Comparison of ENCODE assay signal across 8 mouse cellular contexts in the genomic region with DNA sequence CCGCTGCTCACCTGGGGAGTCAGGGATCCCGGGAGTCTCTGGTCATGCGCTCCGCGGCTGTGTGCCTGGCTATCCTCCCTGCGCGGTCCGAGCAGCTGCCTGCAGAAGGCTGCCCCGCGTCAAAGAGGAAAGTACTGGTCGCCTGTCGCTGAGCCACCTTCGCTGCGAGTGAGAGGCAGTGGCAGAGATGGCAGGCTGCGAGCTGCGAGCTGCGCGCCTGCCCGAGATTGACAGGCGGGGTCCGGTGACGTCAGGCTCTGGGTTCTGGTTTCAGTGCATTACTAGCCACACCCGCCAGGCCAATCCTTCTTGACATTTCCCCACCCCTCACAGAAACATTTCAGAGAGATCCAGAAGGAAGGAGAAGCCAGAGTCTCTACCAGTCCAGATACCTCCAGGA. TPM values are rescaled to one million over a fixed set of nuclear protein-coding genes. Genes with fewer than 3 reads are reported as not detected.
DNase-seq lines count a peak whose midpoint lies in the region; ATAC-seq and TF ChIP-seq lines count a peak whose summit lies in the region.
"Had no signal": no experiment of that assay in that cellular context is flagged by ENCODE, and none has a peak within 500 bp of the region (broad histone marks: within the 10 kb centered on the region; RNA-seq: fewer than 3 reads in every experiment).

A gene (minus strand): TSS at position 170 of the 400 bp plus-strand sequence.

- TF ChIP-seq POLR2A in thymus, adult 2 months (IDR thresholded peaks at IDR 0.05; ENCODE audit: control insufficient read depth, extremely low read depth, insufficient read depth, low read length, poor library complexity), result no peak

- H3K4me1 ChIP-seq in thymus, adult 2 months (replicated peaks; ENCODE audit: control insufficient read depth, insufficient read depth, low read length), result no peaks in the 10 kb centered on the region
- no peaks in the 10 kb centered on the region for H3K4me1 ChIP-seq in embryonic facial prominence, embryonic 14.5 days (ENCODE audit: control insufficient read depth, insufficient read depth, low read length)
- H3K4me1 ChIP-seq in midbrain, postnatal 0 days (ENCODE audit: insufficient read depth, low read length), result 0 out of 2 replicates have a peak, but pooled peaks cover 4% of the 10 kb centered on the region

- no peaks in the 10 kb centered on the region for H3K36me3 ChIP-seq in thymus, adult 2 months (ENCODE audit: control insufficient read depth, insufficient read depth, low read length)
- no peaks in the 10 kb centered on the region for H3K36me3 ChIP-seq in embryonic facial prominence, embryonic 14.5 days (ENCODE audit: control insufficient read depth, insufficient read depth, low read length)
- H3K36me3 ChIP-seq in midbrain, postnatal 0 days (ENCODE audit: insufficient read depth, low read length), result no peaks in the 10 kb centered on the region

- no peak for ATAC-seq in embryonic facial prominence, embryonic 14.5 days (ENCODE audit: low read depth)
- ATAC-seq in midbrain, postnatal 0 days (ENCODE audit: low FRiP score), result peak; percentile 63

- DNase-seq in thymus, postnatal 4 days, result peak; percentile 9
- no peak for DNase-seq in thymus, adult 2 months
- DNase-seq in embryonic facial prominence, embryonic 14.5 days (ENCODE audit: low spot score), result no peak
- peak; percentile 25 to 63 for DNase-seq in layer of hippocampus, adult 18-20 months (ENCODE audit: low spot score in 2 of 2)
- DNase-seq in midbrain, postnatal 0 days (ENCODE audit: low spot score), result peak; percentile 60
- DNase-seq in T-cell, adult 2 months (ENCODE audit: low spot score), result no peak
- no peak for DNase-seq in gastrocnemius, adult 2 months

- H3K27me3 ChIP-seq in thymus, adult 2 months (ENCODE audit: control insufficient read depth, insufficient read depth, low read length), result no peaks in the 10 kb centered on the region; the same call in 1 of the 2 replicates
- H3K27me3 ChIP-seq in embryonic facial prominence, embryonic 14.5 days (replicated peaks; ENCODE audit: control insufficient read depth, insufficient read depth, low read length), result peaks cover 34% of the 10 kb centered on the region
- no peaks in the 10 kb centered on the region for H3K27me3 ChIP-seq in midbrain, postnatal 0 days (ENCODE audit: insufficient read depth, low read length)

- no peak within 1 kb of the TSS for H3K27ac ChIP-seq in thymus, adult 2 months (ENCODE audit: control insufficient read depth, insufficient read depth, low read length)
- H3K27ac ChIP-seq in embryonic facial prominence, embryonic 14.5 days (replicated peaks; ENCODE audit: low read depth, low read length), result no peak within 1 kb of the TSS
- peak within 1 kb of the TSS; percentile 39 for H3K27ac ChIP-seq in midbrain, postnatal 0 days (ENCODE audit: low read depth, low read length)
- H3K27ac ChIP-seq in gastrocnemius, adult 2 months, result no peak within 1 kb of the TSS

- no peak for TF ChIP-seq CTCF in thymus, adult 2 months (IDR thresholded peaks at IDR 0.05; ENCODE audit: borderline replicate concordance, control insufficient read depth, extremely low read depth, insufficient read depth, low read length, poor library complexity)
- peak; percentile 31; the same call in 1 of the 2 replicates for TF ChIP-seq CTCF in midbrain, postnatal 0 days (IDR thresholded peaks at IDR 0.05)
- no peak for TF ChIP-seq CTCF in gastrocnemius, adult 2 months (IDR thresholded peaks at IDR 0.05)

- no peak within 1 kb of the TSS for H3K4me3 ChIP-seq in thymus, adult 2 months (ENCODE audit: control insufficient read depth, insufficient read depth, low read length)
- no peak within 1 kb of the TSS for H3K4me3 ChIP-seq in embryonic facial prominence, embryonic 14.5 days (ENCODE audit: low read depth, low read length)
- peak within 1 kb of the TSS; percentile 57 for H3K4me3 ChIP-seq in midbrain, postnatal 0 days (ENCODE audit: low read depth, low read length)
- H3K4me3 ChIP-seq in gastrocnemius, adult 2 months, result no peak within 1 kb of the TSS

- no peak within 1 kb of the TSS for H3K9ac ChIP-seq in embryonic facial prominence, embryonic 14.5 days (ENCODE audit: low read depth, low read length)
- peak within 1 kb of the TSS; percentile 39 for H3K9ac ChIP-seq in midbrain, postnatal 0 days (replicated peaks; ENCODE audit: low read length, poor library complexity, severe bottlenecking)

- 15% methylated on average over 23 of the region's 23 CpGs for WGBS in thymus, adult 2 months
- under 1% methylated on average over 23 of the region's 23 CpGs for WGBS in embryonic facial prominence, embryonic 14.5 days
- 1% methylated on average over 23 of the region's 23 CpGs for WGBS in midbrain, postnatal 0 days

- peak within 1 kb of the TSS; percentile 30; the same call in 1 of the 2 replicates for H3K4me2 ChIP-seq in embryonic facial prominence, embryonic 14.5 days (ENCODE audit: low read depth, low read length)
- H3K4me2 ChIP-seq in midbrain, postnatal 0 days (ENCODE audit: low read depth, low read length, poor library complexity, severe bottlenecking), result peak within 1 kb of the TSS; percentile 76

- intact Hi-C loops in gastrocnemius, adult 2 months (cut with DNase I), result no loop called here

- H3K9me3 ChIP-seq in embryonic facial prominence, embryonic 14.5 days (ENCODE audit: control insufficient read depth, low read length), result no peaks in the 10 kb centered on the region
- H3K9me3 ChIP-seq in midbrain, postnatal 0 days (ENCODE audit: low read length), result no peaks in the 10 kb centered on the region

RNA-seq across cellular contexts. Expression of the gene that starts here (rescaled TPM):
- polyA plus RNA-seq in thymus, adult 2 months (2012; rRNA removed), result 0.10 TPM in 1 of 2 replicates, not detected in the other
- not detected in 2 replicates for polyA plus RNA-seq in embryonic facial prominence, embryonic 14.5 days (2014; fragmentation: Nextera tagmentation; extraction: Ambion mirVana)
- 1 to 10 TPM in 1 of 2 experiments, under 1 TPM in 1; 0.53 to 1.1 TPM for total RNA-seq in layer of hippocampus, adult 18-20 months (2021)
- 6.5 and 7.1 TPM in 2 replicates for total RNA-seq in midbrain, postnatal 0 days (2014; rRNA removed)
- 1.6 and 2.4 TPM in 2 replicates for polyA plus RNA-seq in midbrain, postnatal 0 days (2015; fragmentation: Nextera tagmentation; extraction: Ambion mirVana)
- total RNA-seq in gastrocnemius, adult 2 months (2021), result not detected
- polyA plus RNA-seq: lung, embryonic 16.5 days had no signal

Comparison
In these comparisons a context has a peak if more than half of its experiments do, and no peak if none do; other contexts are left out.
1. DNase-seq: peak in thymus, postnatal 4 days (single experiment), layer of hippocampus, adult 18-20 months (2 of 2) and midbrain, postnatal 0 days (single experiment); none in thymus, adult 2 months (single experiment), embryonic facial prominence, embryonic 14.5 days (single experiment), T-cell, adult 2 months (single experiment) and gastrocnemius, adult 2 months (single experiment).